Mouse (Mus musculus) urinary bladder, postnatal 25 days (tissue): ENCODE measurements at regions not wholly inside any gene's neighbourhood (a gene's known extent, or its start where the extent isn't known, plus 50 kb on each side); places are given as distances from the start of the nearest gene placed in this dataset.
A peak's percentile ranks its signal among the peaks of the same experiment; 100 is the strongest.

Source experiments
- DNase-seq: peaks from one replicate; pipeline ENCODE4 v3.0.0; 2022; ENCODE audit warnings: low spot score

DNA sequence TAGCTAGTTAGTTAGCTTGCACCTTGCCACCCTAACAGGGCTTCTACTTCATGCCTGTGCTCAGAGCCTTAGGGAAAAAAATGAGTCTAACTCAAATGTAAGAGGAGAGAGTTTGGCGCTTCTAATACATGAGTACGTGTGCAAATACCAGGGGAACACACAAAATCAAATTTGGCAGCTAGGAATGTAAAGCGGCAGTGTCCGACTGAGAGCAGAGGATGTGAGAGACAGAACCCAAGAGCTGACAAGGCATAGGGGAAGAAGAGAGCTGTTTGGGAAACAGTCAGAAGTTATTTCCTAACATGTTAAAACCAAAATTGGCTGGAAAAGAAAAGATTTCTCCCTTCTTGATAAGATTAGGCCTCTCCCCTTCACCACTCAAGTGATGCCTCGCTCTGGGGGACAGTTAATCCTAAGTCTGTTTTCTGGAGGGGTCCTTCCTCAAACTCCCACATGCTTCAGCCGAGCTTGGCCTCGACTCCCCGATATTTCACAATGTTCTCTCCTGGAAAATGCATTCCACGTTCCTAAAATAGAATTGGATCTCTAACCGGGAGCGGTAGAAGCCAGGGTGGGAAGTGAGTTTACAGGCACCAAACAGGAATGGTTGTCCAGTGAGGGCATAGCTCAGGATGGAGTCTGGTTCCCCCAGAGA, 229.1 kb downstream of the Maf start:
- DNase-seq: peak; percentile 35

DNA sequence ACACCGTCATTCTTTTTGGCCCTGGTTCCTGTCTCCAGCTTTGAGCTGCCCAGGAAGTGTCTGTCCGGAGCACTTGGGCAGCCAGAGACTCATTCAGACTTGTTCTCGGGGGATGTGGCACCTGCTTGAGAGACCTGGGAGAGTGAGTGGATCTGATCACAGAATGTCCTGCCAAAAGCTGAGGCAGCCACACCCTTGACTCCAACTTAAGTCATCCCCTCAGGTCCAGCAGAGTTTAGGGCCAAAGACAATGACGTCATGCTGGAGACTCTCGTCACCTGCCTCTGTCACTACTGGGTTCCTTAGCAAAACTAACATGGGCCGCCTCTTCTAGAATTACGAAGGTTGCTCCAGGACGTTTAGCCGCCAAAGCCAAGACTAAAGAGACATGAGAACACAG, 231.5 kb downstream of the Maf start:
- DNase-seq: no peak

DNA sequence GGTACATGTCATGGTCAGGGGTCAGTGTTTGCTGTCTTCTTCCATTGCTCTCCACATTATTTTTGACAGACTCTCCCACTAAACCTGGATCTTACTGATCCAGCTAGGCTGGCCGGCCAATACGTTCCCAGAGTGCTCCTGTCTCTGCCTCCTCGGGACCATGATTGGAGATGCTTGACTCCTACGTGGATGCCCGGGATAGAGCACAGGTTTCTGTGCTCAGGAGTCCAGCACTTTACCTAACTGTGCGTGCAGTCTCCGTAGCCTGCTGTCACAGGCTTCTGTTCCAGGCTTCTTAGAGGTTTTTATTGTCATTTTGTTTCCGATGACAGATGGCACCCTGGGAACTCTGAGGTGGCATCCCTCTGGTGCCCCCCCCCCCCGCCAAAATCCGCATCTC, 232.4 kb downstream of the Maf start:
- no peak for DNase-seq

DNA sequence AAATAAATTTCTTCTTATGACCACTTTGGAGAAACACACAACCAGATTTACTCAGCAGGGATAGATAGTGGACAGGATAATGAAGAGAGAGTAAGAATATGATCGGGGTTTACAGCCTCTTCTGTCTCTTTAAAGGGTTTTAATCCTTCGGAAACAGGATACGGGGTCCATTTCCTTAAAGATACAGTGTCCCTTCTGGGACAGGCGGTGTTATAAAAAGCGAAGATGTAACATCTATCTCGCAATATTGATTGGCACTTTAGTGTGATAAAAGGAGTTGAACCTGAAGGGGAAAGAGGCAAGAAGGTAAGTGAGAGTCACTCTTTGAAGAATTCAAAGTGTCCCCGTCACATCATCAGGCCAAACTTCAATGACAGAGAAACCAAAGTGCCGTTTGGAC, 233.6 kb downstream of the Maf start:
- DNase-seq: no peak

DNA sequence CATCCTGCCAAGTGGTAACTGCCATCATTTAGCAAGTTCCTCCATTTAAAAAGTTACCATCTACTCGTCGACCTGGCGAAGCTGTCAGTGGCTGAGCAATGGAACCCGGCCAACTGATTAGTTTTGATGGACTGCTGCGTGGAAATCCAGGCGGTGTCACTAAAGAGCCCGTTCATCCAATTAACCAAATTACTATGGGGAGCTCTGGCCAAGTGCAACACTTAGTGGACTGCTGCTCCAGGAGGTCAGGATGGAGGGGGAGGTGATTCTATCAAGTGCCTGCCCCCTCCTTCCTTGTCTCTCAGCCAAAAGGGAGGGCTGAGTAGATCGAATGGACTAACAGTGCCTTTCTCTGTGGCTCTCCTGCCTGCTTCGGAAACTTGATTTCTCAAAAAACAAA, 241.0 kb downstream of the Maf start:
- no peak for DNase-seq

DNA sequence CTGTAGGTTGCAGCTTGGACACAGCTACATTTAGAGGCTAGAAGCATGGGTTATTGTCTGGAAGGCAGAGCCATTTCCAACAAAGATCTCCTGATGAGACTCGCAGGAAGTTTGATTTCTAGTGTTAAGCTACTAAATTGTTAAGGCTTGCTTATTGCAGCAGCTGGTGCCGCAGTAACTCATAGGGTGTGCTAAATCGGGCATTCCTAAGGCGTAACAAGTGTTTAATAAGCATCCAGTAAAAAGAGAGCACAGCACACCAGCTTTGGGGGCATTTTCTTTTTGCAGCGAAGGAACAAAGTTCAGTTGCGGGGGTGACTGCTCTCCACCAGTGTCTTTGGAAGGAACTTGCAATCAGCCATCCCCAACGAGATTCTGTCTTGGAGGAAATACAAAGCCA, 241.5 kb downstream of the Maf start:
- no peak for DNase-seq

DNA sequence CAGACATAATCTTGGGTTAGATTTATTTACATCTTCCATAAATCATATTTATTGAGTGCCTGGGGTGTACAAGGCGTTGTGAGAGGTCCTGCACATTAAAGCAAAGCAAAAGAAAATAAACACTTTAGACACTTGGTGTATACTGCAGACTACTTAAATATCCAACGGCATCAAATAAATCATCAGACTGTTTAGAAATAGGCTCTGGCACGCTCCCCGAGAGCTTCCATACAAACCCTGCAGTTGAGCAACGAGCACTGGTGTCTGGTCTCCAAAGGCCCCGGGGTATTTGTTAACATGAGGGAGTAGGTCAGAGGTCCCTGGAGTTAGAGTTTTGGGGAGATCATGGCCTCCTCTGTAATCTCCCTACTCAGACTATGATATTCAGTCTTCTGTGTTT, 244.9 kb downstream of the Maf start:
- no peak for DNase-seq

DNA sequence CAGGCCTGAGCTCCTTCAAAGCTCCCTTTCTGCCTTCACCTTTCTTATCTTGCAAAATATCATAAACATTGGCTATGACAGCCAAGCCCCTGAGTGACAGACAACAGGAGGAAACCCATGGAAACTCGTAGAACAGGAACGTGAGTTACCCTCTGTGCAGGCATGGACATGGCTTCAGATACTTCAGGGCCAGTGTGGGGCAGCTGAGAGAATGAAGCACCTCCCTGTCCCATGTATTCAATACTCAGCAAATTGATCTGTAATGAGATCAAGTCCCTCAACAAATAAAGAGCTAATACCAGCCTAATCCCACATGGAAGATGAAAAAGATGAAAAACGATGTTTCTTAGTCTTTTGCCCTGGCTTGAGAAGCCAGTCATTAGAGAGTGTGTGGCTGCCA, 249.5 kb downstream of the Maf start:
- no peak for DNase-seq

DNA sequence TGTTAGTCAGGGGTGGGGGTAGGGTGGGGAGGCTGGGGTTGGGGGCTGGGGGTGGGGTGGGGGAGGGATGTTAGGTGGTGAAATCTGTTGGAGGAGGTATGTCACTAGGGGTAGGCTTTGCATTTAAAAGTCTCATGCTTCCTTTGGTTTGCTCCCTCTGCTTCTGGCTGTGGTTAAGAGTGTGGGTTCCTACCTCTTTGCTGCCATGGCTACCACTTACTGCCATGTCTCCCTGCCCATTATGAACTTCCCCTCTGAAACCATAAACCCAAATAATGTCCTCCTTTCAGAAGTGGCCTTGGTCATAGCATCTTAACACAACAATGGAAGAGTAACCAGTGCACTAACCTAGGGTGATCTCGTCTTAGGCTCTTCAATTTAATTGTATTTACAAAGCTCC, 256.8 kb downstream of the Maf start:
- DNase-seq: no peak

DNA sequence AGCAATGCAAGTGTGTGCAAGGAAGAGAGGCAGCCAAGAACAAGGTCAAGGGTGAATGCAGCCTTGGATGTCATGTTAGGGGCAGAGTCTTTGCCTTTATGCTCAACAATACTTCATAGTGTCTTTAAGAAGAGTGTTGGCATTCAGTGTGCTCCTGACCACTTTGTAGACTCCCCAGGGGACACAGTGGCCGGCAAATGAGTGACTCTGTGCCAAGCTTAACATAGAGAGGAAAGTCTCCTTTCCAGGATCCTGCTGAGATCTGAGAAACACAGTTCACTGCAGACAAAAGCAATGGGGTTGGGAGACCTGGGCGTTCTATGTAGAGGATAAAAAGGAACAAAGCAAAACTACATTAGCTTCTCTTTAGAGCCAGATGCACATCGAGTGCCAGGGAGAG, 259.2 kb downstream of the Maf start:
- no peak for DNase-seq

DNA sequence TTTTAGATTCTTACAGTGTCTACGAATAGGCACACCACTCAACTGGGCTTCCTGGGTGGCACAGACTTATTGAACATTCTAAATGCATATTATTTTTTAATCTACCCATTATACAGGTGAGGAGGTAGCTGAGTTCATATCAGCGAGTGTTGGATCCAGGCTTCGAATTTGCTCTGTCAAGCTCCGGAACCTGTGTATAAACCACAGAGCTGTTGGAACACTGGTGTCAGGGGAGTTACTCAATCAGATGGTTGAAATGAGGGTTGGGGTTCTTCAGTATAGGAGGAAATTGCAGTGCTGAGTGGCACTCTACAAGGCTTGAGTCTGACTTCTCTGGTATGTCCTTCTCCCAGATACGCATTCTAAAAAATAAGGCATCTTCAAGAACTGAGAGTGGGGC, 263.1 kb downstream of the Maf start:
- DNase-seq: no peak

DNA sequence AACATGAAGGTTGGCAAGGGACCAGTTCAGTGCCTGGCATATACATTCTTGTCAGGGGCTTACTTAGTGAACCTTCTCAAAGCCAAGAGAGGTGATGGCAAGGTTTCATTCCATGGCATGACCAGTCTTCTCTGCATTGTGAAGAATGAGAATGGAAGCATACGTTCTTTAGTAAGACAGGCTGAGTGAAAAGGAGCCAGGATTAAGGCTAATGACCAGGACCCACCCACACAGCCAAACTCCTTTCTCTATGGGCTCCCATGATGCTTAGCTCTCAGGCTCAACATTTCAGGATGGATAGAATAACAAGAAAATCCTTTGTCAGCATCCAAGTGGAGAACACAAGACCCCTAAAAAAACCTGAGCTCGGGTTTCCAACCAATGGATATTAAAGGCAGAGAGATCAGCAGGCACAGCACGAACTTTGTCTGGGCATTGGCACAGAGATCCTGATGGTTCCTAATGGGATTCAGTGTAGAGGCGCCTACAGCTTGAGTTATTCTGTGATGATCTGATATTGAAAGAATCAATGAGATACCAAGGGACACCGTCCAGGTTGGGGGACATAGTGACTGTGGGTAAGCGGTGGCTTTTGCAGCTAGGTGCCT, 265.5 kb downstream of the Maf start:
- no peak for DNase-seq

DNA sequence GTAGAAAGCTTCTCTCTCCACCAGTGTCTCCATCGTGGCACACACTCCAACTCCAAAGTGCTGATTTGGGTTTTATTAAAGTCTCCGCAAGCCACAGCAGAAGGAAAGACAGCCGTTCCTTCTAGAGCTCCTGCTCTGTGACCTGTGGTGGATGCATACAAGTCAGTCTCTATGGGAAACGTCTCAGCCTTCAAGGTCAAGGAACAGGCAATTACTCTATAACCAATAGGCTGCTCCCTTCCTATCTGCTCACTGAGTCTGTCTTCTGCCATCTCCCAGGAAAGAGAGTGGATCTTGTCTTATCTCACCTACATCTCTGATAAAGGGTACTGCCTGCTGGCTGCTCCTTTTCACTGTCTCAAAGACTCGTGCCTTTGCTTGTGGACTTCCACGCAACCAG, 266.3 kb downstream of the Maf start:
- DNase-seq: no peak

DNA sequence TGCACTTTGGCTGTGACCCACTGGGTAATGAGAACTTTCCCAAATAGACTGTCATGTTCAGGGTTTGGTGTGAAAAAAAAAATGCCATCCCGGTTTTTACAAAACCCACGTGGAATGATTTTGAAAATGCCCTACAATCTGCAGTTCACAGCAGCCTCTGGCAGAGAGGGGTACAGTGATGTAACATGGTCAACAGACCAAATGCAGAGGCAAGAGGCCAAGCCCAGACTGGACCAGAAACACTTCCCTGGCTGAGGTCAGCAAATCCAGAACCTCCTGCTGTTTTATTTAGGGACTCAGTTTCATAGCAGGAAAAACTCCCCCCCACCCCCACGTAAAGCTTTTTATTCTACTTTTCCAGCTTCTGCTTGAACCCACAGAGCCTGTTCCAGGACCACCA, 267.4 kb downstream of the Maf start:
- no peak for DNase-seq

DNA sequence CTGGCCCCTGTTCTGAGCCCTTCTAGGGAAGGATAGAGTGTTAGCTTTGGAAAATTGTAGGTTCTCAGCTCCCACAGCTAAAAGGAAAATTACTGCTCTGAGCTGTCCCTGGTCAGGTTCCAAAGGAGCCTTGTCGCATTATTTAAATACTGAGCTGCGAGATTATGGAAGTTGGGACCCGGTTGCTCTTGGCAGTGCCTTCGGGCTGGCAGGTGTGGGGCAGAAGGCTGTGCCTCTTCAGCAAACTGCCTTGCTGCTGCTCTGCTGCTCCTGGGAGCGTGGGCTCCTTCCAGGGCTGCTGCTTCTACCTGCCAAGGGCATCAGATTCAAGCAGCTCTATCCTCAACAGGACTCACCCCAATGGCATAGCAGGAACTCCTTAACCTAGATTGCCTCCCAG, 268.1 kb downstream of the Maf start:
- DNase-seq: no peak

DNA sequence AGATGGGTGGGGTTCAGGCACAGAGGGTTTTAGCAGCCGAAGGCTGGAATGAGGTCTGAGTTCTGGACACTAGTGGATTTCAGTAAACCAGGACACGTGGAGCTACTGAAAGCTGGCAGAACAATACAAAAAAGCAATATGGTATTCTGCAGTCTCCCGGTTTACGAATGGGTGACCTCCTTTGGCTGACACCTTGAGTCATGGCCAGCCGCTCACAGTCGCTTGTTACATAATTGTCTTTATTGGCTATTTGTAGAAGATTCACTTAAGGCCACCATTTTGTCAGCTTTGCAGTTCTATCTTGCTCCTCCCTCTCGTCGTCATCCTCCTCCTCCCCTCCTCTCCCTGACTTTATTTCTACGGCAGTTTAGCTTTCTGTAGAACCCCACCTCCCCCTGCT, 269.6 kb downstream of the Maf start:
- no peak for DNase-seq

DNA sequence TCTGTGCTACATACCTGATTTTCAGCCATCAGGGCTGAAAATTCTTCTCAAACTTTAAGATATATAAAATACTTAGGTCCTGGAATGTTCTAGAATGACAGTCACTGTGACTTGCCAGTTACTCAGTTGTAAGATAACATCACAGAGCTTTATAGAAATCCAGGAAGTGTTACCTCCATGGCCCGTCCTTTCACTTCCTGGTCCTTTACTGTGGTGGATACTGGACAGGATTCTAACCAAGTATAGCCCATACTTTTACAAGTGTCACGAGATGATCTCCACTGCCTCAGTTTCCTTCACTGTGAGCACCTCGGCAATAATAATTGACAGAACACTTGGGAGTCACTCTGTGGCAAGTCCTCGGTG, 271.3 kb downstream of the Maf start:
- DNase-seq: no peak

DNA sequence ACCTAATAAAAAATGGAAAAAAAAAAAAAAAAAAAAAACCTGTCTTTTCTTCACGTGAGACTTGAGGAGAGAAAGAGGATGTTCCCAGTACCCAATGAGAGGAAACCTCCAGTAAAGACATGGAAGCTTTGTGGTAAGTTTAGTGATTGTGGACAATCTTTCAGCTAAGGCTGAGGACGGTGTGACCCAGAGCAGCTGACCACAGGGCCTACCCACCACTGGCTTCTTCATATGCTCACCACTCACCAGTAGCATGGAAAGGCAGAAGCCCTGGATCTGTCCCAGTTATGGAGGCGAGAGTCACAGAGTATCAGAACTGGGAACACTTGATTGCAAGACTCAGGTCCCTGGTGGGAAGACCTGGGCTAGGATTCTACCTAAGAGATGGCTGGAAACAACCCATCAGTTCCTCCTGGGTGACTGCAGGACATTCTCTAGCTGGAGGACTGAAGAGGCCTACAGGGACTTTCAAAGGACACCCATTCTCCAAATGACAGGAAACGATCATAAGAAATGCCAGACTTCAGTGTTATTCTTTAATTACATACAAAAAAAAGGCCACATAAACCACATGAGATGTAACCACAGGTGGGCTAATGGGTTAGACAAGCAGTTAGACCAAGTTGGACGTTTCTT, 271.8 kb downstream of the Maf start:
- no peak for DNase-seq

DNA sequence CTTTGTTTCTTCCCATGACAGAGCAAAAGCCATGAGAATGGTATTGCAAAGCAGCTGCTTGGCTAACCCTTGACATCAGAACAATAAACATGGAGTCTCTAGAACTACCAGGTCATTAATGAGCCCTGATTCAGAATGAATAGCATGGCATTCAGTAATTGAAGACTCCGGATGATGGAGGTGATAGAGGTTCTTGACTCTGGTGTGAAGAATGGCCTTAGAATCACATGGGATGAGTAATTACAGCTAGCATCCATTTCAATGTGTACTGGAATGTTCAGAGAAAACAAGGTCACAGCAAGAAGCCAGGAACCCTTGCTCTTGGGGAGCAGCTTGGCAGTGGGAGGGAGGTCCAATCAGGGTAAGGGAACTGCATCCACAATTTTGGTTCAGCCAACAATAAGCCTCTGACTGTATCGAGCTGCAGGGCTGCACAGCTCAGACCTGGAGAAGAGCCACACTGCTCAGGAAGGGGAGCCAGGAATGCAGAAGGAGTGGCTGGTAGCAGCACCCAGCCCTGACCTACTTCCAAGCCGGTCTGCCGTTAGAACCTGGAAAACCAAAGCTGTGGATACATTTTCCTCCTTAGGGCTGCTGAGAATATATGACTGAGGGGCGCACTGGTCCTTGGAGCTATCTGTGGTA, 275.1 kb downstream of the Maf start:
- no peak for DNase-seq

DNA sequence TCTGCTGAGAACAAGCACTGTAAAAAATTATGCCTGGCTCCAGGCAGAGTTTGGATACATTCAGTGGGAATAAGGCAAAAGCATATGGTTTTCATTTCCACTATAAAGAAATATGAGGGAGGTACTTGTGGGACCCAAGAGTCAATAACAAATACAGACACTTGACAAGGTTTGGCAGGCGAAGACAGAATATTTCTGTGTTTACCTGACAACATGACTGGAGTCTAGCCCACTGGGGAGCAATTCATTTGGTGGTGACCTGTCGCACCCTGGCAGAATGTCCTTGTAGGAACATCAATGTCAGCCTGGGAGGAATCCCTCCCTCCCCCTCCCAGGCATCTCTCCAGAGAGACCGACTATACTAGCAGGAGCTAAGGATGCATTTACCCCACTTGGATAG, 276.8 kb downstream of the Maf start:
- DNase-seq: no peak

DNA sequence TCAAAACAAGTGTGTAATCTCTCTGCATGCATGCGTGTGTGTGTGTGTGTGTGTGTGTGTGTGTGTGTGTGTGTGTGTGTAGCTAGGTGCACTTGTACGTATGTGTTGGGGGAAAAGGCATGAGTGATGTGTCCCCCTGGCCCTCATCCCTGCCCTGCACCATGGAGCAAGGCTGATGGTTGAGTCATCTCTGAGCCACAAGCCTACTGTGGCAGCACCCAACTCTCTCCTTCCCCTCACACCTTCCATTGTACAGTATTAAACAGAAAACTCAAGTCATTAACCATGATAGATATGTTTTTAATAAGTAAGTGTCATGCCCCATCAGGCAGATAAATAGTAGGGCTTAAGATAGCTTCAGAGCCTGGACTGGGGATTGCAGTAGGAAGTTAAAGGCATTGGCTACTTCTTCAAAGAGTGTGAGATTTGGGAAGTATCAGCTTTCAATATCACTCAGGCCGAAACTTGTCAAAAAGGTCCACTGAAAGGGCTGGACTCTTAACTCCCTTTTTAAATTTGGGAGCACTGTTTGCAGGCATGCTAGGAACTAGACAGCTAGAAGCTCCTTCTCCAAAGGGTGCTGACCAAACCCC, 278.2 kb downstream of the Maf start:
- DNase-seq: no peak

DNA sequence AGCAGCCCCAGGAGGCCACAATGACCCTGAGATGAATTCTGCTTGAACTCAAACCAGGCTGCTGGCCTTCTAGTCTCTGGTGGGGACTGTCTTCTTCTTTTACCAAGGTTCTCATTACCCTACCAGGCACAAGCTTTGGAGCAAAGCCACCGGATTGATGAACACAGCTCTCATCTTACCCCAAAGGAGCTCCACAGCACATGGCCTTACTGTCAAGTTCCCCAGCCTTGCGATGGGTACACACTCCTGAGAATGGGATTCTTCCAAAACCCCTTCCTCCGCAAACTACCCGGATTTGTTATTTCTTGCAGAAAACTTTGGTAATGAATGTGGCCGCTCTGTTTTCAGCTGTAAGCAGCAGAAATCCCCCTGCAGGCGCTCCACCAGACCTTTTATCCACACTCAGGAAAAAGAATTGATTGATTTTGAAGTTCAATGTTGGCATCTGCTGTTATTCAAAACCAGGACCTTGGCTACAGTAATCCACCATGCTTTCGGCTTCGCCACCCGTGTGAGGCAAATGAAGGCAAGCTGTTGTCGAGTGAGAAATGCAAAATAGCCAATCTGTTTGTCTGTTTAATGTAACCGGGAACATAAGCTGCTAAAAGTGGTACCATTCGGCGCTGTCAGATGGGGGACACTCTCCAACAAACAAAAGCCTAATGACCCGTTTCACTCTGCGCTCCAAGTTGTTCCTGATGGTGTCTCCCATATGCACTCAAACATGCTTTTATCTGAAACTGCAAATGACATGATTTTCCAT, 278.9 kb downstream of the Maf start:
- DNase-seq: no peak
